Mouse (Mus musculus): ENCODE results near the gene Cnga2.

- TF ChIP-seq CTCF (IDR thresholded peaks at IDR 0.05; ENCODE audit: extremely low read depth, insufficient read length, insufficient replicate concordance, low read depth, low read length) (no peak), POLR2A (IDR thresholded peaks at IDR 0.05; ENCODE audit: low read depth, low read length) (no peak)
Observed at GRCm38 (mm10) chrX:71968816-71969215, 22.8 kb upstream of the Cnga2 start.
